Mouse (Mus musculus) heart, adult 9 months (tissue): ENCODE data around the gene Fam107b.

Experiments
- DNase-seq, 2 experiments: peaks; one replicate each; pipeline ENCODE4 v3.0.0; 2022; ENCODE audit warnings: low spot score in 2 of 2

Fam107b gene

GRCm38 (mm10) chr2:3608868-3609854 lies 38.9 kb downstream of the Fam107b start:
- no peak for DNase-seq

GRCm38 (mm10) chr2:3618446-3618845 lies 48.2 kb downstream of the Fam107b start:
- no peak for DNase-seq

GRCm38 (mm10) chr2:3621568-3621967 lies 51.3 kb downstream of the Fam107b start:
- no peak for DNase-seq

GRCm38 (mm10) chr2:3622158-3622557 lies 51.9 kb downstream of the Fam107b start:
- DNase-seq = no peak

- DNase-seq = no peak
Observed at GRCm38 (mm10) chr2:3623207-3623980, 53.1 kb downstream of the Fam107b start.

GRCm38 (mm10) chr2:3623981-3624584 lies 53.8 kb downstream of the Fam107b start:
- no peak for DNase-seq

- no peak for DNase-seq
Observed at GRCm38 (mm10) chr2:3629096-3629495, 58.8 kb downstream of the Fam107b start.

GRCm38 (mm10) chr2:3629741-3630140 lies 59.5 kb downstream of the Fam107b start:
- DNase-seq = no peak

- no peak for DNase-seq
Observed at GRCm38 (mm10) chr2:3630769-3631477, 60.6 kb downstream of the Fam107b start.

- DNase-seq = no peak
Observed at GRCm38 (mm10) chr2:3633137-3633536, 62.8 kb downstream of the Fam107b start.

GRCm38 (mm10) chr2:3636771-3637170 lies 66.5 kb downstream of the Fam107b start:
- DNase-seq = no peak

- DNase-seq = no peak
Observed at GRCm38 (mm10) chr2:3641001-3641770, 70.9 kb downstream of the Fam107b start.

GRCm38 (mm10) chr2:3642949-3643348 lies 72.7 kb downstream of the Fam107b start:
- no peak for DNase-seq

- no peak for DNase-seq
Observed at GRCm38 (mm10) chr2:3645741-3646140, 75.5 kb downstream of the Fam107b start.

GRCm38 (mm10) chr2:3649171-3649570 lies 78.9 kb downstream of the Fam107b start:
- no peak for DNase-seq

GRCm38 (mm10) chr2:3654606-3655005 lies 84.3 kb downstream of the Fam107b start:
- no peak for DNase-seq

GRCm38 (mm10) chr2:3656091-3656490 lies 85.8 kb downstream of the Fam107b start:
- DNase-seq = no peak

GRCm38 (mm10) chr2:3656834-3657233 lies 86.5 kb downstream of the Fam107b start:
- DNase-seq = peak in 1 of 2 experiments; percentile 12

- DNase-seq = no peak
Observed at GRCm38 (mm10) chr2:3657376-3657775, 87.1 kb downstream of the Fam107b start.

GRCm38 (mm10) chr2:3657811-3658730 lies 87.8 kb downstream of the Fam107b start:
- peak; percentile 20 to 57 for DNase-seq
